Mouse (Mus musculus) forebrain, embryonic 13.5 days (tissue): ENCODE measurements at regions not wholly inside any gene's neighbourhood (a gene's known extent, or its start where the extent isn't known, plus 50 kb on each side); places are given as distances from the start of the nearest gene placed in this dataset.

Experiments used
- ATAC-seq: fragments of 200-750 bp; cut with Nextera tagmentation; 2 replicates; pipeline ENCODE4 v1.8.0; 2017
- H3K27ac ChIP-seq: fragments of 300-500 bp; sonication (generic); 2 replicates; pipeline ENCODE4 v1.5.1; 2015; ENCODE audit warnings: inconsistent platforms, mild to moderate bottlenecking, moderate library complexity
- H3K27me3 ChIP-seq: fragments of 300-500 bp; sonication (generic); 2 replicates; pipeline ENCODE4 v1.6.1; 2015; ENCODE audit warnings: mild to moderate bottlenecking, inconsistent platforms
- H3K36me3 ChIP-seq: fragments of 300-500 bp; sonication (generic); 2 replicates; pipeline ENCODE4 v1.6.1; 2015; ENCODE audit warnings: mild to moderate bottlenecking, inconsistent platforms; ENCODE audit not compliant: poor library complexity, severe bottlenecking
- H3K4me1 ChIP-seq: fragments of 300-500 bp; sonication (generic); 2 replicates; pipeline ENCODE4 v1.6.1; 2015; ENCODE audit warnings: inconsistent platforms
- H3K4me2 ChIP-seq: fragments of 300-500 bp; sonication (generic); 2 replicates; pipeline ENCODE4 v1.6.1; 2015; ENCODE audit warnings: inconsistent platforms, mild to moderate bottlenecking, moderate library complexity
- H3K4me3 ChIP-seq: fragments of 300-500 bp; sonication (generic); 2 replicates; pipeline ENCODE4 v1.5.1; 2015; ENCODE audit warnings: mild to moderate bottlenecking, inconsistent platforms
- H3K9ac ChIP-seq: fragments of 300-500 bp; sonication (generic); 2 replicates; pipeline ENCODE4 v1.6.1; 2015; ENCODE audit warnings: mild to moderate bottlenecking, inconsistent platforms
- H3K9me3 ChIP-seq: fragments of 300-500 bp; sonication (generic); replicated peaks from 2 replicates; pipeline ENCODE4 v1.6.1; 2016; ENCODE audit warnings: inconsistent platforms
- WGBS: fragments of 180-500 bp; shearing (Covaris S2); methylation state at CpG from one replicate; pipeline ENCODE4 v1.1.7; 2015; 5-methylcytosine and 5-hydroxymethylcytosine counted together

- Histone ChIP-seq H3K27ac (no peak overlapping the region), H3K4me1 (no peaks in the 10 kb centered on the region), H3K4me2 (no peak overlapping the region), H3K4me3 (no peak overlapping the region), H3K27me3 (no peaks in the 10 kb centered on the region), H3K9me3 (no peaks in the 10 kb centered on the region), H3K9ac (no peak overlapping the region), H3K36me3 (no peaks in the 10 kb centered on the region)
- ATAC-seq: no peak
- WGBS: 88% methylated on average over 2 of the region's 2 CpGs
These were observed 3930.7 kb downstream of the 9330182O14Rik start for GRCm38 (mm10) chr15:44064855-44065254.

DNA sequence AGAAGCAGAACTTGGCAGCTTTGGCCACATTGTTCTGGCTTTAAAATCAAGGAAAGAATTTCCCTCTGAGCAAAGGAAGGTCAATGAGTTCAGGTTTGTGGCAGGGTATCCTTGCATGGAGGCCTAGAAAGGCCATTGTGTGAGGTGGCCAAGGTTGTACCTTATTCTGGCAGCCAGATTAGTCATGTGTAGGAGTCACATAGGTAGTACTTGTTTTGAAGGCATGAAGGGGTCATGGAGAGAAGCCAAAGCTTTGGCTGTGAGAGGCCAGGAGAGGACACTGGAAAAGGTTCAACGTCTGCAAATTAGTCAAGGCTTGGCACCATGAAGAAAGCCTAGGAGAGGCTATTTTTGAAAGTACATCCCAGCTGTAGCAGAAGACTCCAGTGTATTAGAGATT is 3949.5 kb downstream of the 9330182O14Rik start:
- WGBS: 91% methylated on average over 1 of the region's 1 CpGs

DNA sequence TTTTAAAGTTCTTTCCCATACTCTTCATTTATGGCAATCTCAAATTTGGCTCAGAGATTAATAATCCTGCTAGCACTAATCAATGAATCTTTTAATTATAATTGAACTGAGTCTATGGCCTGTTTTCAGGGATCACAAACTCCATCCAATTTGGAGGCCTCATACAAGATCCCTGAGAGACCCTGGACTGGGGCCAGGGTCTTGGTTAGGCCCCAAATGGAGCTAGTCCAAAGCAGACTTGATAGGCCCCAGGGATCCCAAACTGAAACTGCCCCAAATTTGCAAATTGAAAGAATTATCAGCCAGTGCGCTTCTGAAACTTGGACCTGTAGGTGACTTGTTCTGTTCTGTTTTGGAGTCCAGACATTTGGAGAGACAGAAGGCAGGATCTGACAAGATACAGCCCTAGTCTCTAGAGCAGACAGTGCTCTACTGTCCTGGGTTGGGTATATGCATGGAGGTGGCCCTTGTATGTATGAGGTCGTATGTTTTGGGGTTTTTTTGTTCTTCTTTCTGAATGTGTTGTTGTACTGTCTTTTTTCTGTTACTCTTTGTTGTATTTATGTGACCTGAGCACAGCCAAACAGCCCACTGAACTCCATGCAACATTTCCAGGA is 3978.3 kb downstream of the 9330182O14Rik start:
- 75% methylated on average over 2 of the region's 2 CpGs for WGBS
- Histone ChIP-seq H3K36me3 (no peaks in the 10 kb centered on the region), H3K9me3 (no peaks in the 10 kb centered on the region), H3K4me3 (no peak overlapping the region), H3K9ac (no peak overlapping the region), H3K27me3 (no peaks in the 10 kb centered on the region), H3K4me1 (no peaks in the 10 kb centered on the region), H3K27ac (no peak overlapping the region), H3K4me2 (no peak overlapping the region)
- ATAC-seq: peak; percentile 58; the same call in 1 of the 2 replicates

More for the DNA sequence above, 3949.5 kb downstream of the 9330182O14Rik start:
- Histone ChIP-seq H3K4me3 (no peak overlapping the region), H3K9me3 (no peaks in the 10 kb centered on the region), H3K9ac (no peak overlapping the region), H3K36me3 (no peaks in the 10 kb centered on the region), H3K4me1 (no peaks in the 10 kb centered on the region), H3K27ac (no peak overlapping the region), H3K27me3 (no peaks in the 10 kb centered on the region), H3K4me2 (no peak overlapping the region)
- ATAC-seq: no peak

- no peaks in the 10 kb centered on the region for H3K27me3 ChIP-seq
- no peaks in the 10 kb centered on the region for H3K36me3 ChIP-seq
- peak; percentile 63 for ATAC-seq
- no peaks in the 10 kb centered on the region for H3K9me3 ChIP-seq
- no peaks in the 10 kb centered on the region for H3K4me1 ChIP-seq
- 76% methylated on average over 1 of the region's 1 CpGs for WGBS
- H3K27ac ChIP-seq: no peak overlapping the region
- H3K9ac ChIP-seq: no peak overlapping the region
- no peak overlapping the region for H3K4me2 ChIP-seq
- no peak overlapping the region for H3K4me3 ChIP-seq
These were observed 4000.0 kb downstream of the 9330182O14Rik start for GRCm38 (mm10) chr15:44134213-44134612.
